Mouse (Mus musculus): ENCODE data around the gene 1700022I11Rik. TPM values are rescaled to one million over a fixed set of nuclear protein-coding genes. Genes with fewer than 3 reads are reported as not detected.
"Not testable (repeated sequence)": the region's sequence is repeated elsewhere in the genome, so short reads cannot be mapped to it uniquely, and the experiment has no call there.

1700022I11Rik gene
- total RNA-seq, 2 experiments from 2014 or later, result not detected

DNA sequence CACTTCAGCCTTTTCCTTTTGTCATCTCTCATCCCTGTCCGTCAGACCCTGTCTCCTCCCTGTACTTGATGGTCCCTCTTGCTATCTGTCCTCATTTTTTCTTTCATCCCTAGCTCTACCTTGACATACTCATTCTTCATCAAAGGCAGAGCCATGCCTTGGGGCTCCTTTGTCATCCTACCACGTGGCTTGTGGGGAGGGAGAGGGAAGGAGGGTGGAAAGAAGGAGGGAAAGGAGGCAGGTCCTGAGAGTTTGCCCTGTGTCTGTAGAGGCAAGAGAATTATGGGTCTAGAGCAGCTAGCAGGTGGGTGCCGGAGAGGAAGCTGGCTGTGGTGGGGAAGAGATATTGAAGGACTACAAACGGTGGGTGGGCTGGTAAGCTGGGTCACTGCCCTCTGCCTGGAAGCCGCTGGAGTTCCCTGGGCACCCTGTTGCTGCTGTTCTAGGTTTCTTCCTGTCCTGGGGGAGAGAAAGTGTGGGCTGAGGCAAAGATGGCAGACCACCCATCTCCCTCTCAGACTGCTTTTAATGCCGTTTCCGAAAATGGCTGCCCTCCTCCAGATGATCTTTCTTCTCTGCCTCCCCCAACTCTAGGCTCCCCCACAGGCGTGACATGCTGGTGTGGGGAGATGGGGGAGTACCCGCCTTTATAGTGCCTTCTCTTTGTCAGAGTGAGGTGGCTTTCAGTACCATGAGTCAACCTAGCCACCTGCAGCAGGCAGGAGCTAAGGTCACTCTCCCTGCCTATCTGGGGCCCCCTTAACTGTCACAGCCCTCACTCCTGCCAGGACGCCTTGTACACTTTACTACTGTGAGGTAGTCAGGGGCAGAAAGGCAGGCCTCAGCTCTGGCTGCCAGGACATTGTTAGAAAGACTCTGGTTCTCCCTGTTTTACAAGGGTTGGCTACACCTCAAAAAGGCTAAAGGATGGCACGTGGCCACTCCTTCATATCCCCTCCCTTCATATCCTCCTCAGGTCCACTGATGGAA is 17.9 kb upstream of the 1700022I11Rik start:
- no peak for DNase-seq (ENCODE audit: low spot score in 2 of 2)

GRCm38 (mm10) chr4:42952563-42952962 is 16.8 kb upstream of the 1700022I11Rik start:
- no peak for DNase-seq (ENCODE audit: low spot score in 2 of 2)

GRCm38 (mm10) chr4:42953435-42954094 is 15.8 kb upstream of the 1700022I11Rik start:
- no peak for DNase-seq (ENCODE audit: low spot score in 2 of 2)

GRCm38 (mm10) chr4:42954297-42954696 is 15.1 kb upstream of the 1700022I11Rik start:
- DNase-seq (ENCODE audit: low spot score in 2 of 2), result peak; percentile 68 to 77

- no peak for DNase-seq (ENCODE audit: low spot score in 2 of 2)
Measured at GRCm38 (mm10) chr4:42955200-42955599, 14.2 kb upstream of the 1700022I11Rik start.

GRCm38 (mm10) chr4:42956581-42956980 is 12.8 kb upstream of the 1700022I11Rik start:
- DNase-seq (ENCODE audit: low spot score in 2 of 2), result no peak

GRCm38 (mm10) chr4:42957306-42957705 is 12.1 kb upstream of the 1700022I11Rik start:
- no peak for DNase-seq (ENCODE audit: low spot score in 2 of 2)

- no peak for DNase-seq (ENCODE audit: low spot score in 2 of 2)
Measured at GRCm38 (mm10) chr4:42957979-42958378, 11.4 kb upstream of the 1700022I11Rik start.

DNA sequence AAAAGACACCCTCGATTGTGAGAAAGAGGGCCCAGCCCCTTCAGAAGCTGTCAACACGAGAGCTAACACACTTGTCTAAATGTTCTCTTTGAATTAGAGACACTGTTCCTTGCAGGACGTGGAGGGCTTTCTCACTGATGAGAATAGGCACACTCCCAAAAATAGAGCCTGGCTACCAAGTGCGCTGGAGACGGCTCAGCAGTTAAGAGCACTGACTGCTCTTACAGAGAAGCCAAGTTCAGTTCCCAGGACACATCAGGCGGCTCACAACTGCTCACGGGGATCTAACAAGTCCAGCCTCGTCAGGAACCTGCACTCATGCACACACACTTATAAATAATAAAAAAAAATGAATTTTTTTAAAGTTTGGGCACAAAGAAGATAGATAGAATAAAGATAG is 10.5 kb upstream of the 1700022I11Rik start:
- no peak for DNase-seq (ENCODE audit: low spot score in 2 of 2)

GRCm38 (mm10) chr4:42959382-42959781 is 10.0 kb upstream of the 1700022I11Rik start:
- no peak for DNase-seq (ENCODE audit: low spot score in 2 of 2)

DNA sequence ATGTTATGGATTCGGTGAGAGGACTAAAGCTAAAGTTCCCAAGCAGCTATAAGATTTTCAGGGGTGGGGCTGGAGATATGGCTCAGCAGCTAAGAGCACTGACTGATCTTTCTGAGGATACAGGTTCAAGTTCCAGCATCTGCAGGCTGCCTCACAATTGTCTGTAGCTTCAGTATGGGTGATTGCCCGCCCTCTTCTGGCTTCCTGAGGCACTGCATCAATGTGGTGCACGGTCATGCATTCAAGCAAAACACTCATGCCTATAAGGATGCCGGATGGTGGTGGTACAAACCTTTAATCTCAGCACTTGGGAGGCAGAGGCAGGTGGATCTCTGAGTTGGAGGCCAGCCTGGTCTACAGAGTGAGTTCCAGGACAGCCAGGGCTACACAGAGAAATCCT is 7.8 kb upstream of the 1700022I11Rik start:
- DNase-seq (ENCODE audit: low spot score in 2 of 2), result peak; percentile 42 to 61

DNA sequence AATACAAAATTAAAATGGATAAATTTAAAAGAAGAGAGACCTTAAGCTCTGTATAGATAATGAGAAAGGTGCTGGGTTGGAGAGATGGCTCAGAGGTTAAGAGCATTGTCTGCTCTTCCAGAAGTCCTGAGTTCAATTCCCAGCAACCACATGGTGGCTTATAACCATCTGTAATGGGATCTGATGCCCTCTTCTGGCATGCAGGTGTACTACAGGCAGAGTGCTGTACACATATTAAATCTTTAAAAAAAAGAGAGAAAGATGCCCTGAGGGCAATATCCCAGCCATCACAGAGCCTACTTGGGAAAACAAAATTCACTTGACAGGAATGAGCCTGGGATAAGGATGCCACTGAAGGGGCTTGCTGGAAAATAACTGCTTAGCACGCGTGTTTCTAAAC is 5.9 kb upstream of the 1700022I11Rik start:
- no peak for DNase-seq (ENCODE audit: low spot score in 2 of 2)

GRCm38 (mm10) chr4:42965039-42965719 is 4.2 kb upstream of the 1700022I11Rik start:
- no peak for DNase-seq (ENCODE audit: low spot score in 2 of 2)

- DNase-seq (ENCODE audit: low spot score in 2 of 2), result no peak
Measured at GRCm38 (mm10) chr4:42972952-42973351, 3.5 kb downstream of the 1700022I11Rik start.

DNA sequence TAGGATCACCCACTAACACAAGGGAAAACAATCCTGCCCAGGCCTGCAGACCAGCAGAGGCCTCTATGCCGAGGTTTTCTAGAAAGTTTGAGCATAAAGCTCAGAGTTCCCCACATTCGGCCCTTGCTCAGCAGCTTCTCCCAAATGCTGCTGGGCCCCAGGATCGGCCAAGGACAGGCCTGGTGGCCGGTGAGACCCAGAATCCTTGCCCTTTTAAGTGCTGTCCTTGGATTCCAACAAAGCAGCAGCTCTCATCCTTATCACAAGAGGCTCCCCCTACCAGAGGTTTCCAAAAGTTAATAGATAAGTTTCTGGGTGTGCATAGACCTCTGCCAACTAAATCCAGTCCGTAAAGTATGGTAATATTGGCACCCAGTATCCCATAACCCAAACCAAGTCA is 4.5 kb downstream of the 1700022I11Rik start:
- DNase-seq (ENCODE audit: low spot score in 2 of 2), result no peak

- no peak for DNase-seq (ENCODE audit: low spot score in 2 of 2)
Measured at GRCm38 (mm10) chr4:42978062-42978461, 8.7 kb downstream of the 1700022I11Rik start.

GRCm38 (mm10) chr4:42980467-42980866 is 11.1 kb downstream of the 1700022I11Rik start:
- not testable (repeated sequence) for DNase-seq (ENCODE audit: low spot score in 2 of 2)

- DNase-seq (ENCODE audit: low spot score in 2 of 2), result no peak
Measured at GRCm38 (mm10) chr4:42988296-42988695, 18.9 kb downstream of the 1700022I11Rik start.

- DNase-seq (ENCODE audit: low spot score in 2 of 2), result no peak
Measured at GRCm38 (mm10) chr4:42998022-42998421, 28.6 kb downstream of the 1700022I11Rik start.

GRCm38 (mm10) chr4:42999451-43000140 is 30.2 kb downstream of the 1700022I11Rik start:
- peak; percentile 77 to 78 for DNase-seq (ENCODE audit: low spot score in 2 of 2)
